Mouse (Mus musculus): ENCODE data around the gene H2-DMb2.

DNA sequence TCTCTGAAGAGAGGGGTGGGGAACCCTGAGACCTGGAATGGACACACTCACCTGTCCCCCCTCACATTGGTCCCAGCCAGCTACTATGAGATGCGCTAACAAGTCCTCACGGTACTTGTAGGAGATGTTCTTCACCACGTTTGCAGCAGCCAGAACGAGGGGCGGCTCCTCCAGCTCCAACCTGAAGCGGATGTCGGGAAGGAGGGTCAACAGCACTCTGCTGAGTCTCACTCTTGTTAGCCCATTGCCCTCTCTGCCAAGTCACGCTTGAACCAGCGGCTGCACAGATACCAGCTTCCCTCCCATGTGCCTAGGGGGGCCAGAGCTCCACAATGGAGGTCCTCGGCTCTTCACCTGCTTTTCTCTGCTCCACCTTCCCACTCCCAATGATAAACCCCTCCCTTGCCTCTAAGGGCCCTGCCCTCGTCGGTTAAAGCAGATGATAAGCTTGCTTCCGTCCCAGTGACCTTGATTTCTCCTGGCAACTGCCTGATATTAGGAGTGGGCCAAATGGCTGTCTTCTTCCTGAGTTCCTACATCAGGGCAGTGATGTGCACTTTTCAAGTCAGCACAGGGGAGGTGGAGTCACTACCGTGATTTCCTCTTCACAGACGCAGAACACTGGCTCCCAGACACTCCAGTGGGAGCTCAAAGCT, 40.6 kb downstream of the H2-DMb2 start:
- TF ChIP-seq POLR2A (IDR thresholded peaks at IDR 0.05; ENCODE audit: extremely low read depth, insufficient read depth, low read length) = no peak
- no peak for TF ChIP-seq CTCF (IDR thresholded peaks at IDR 0.05; ENCODE audit: extremely low read depth, insufficient read depth, low read length)

Measured in cortical plate, adult 2 months (tissue).